ENCODE assay signal across 8 mouse cellular contexts in genomic region chr16:78637015-78637414, GRCm38 (mm10).
DNase-seq lines count a peak whose midpoint lies in the region; ATAC-seq and TF ChIP-seq lines count a peak whose summit lies in the region.

No protein-coding gene starts in this region.

- no peaks in the 10 kb centered on the region for H3K36me3 ChIP-seq in hindbrain, embryonic 11.5 days (ENCODE audit: control insufficient read depth, insufficient read depth, low read length)
- H3K36me3 ChIP-seq in hindbrain, embryonic 13.5 days: no peaks in the 10 kb centered on the region
- no peaks in the 10 kb centered on the region for H3K36me3 ChIP-seq in forebrain, embryonic 13.5 days (ENCODE audit: poor library complexity, severe bottlenecking)
- no peaks in the 10 kb centered on the region for H3K36me3 ChIP-seq in lung, embryonic 16.5 days (ENCODE audit: control insufficient read depth, insufficient read depth, low read length)
- H3K36me3 ChIP-seq in stomach, postnatal 0 days (ENCODE audit: control insufficient read depth, insufficient read depth, low read length): no peaks in the 10 kb centered on the region

- H3K27ac ChIP-seq in hindbrain, embryonic 11.5 days (ENCODE audit: low read depth, low read length): no peak overlapping the region
- no peak overlapping the region for H3K27ac ChIP-seq in hindbrain, embryonic 13.5 days
- H3K27ac ChIP-seq in forebrain, embryonic 13.5 days: no peak overlapping the region
- no peak overlapping the region for H3K27ac ChIP-seq in lung, embryonic 16.5 days (ENCODE audit: low read length)
- H3K27ac ChIP-seq in stomach, postnatal 0 days (replicated peaks): no peak overlapping the region

- no peaks in the 10 kb centered on the region for H3K27me3 ChIP-seq in hindbrain, embryonic 11.5 days (ENCODE audit: control insufficient read depth, insufficient read depth, low read length)
- no peaks in the 10 kb centered on the region for H3K27me3 ChIP-seq in hindbrain, embryonic 13.5 days
- H3K27me3 ChIP-seq in forebrain, embryonic 13.5 days: no peaks in the 10 kb centered on the region
- H3K27me3 ChIP-seq in lung, embryonic 16.5 days (ENCODE audit: control insufficient read depth, insufficient read depth, low read depth, low read length): no peaks in the 10 kb centered on the region
- no peaks in the 10 kb centered on the region for H3K27me3 ChIP-seq in stomach, postnatal 0 days (ENCODE audit: control insufficient read depth, insufficient read depth, low read length)

- H3K9ac ChIP-seq in hindbrain, embryonic 11.5 days (ENCODE audit: low read depth, low read length): no peak overlapping the region
- H3K9ac ChIP-seq in hindbrain, embryonic 13.5 days: no peak overlapping the region
- H3K9ac ChIP-seq in forebrain, embryonic 13.5 days: no peak overlapping the region
- H3K9ac ChIP-seq in lung, embryonic 16.5 days (ENCODE audit: low read length): no peak overlapping the region
- no peak overlapping the region for H3K9ac ChIP-seq in stomach, postnatal 0 days (ENCODE audit: low read length)

- DNase-seq in hindbrain, embryonic 11.5 days (ENCODE audit: low spot score): peak; percentile 60
- DNase-seq in CD4-positive helper T cell, adult 2 months (ENCODE audit: low read depth, low spot score): peak; percentile 35
- DNase-seq in NIH3T3 (ENCODE audit: low read depth): peak; percentile 42
- DNase-seq in stomach, postnatal 0 days (ENCODE audit: low spot score): peak; percentile 51
- DNase-seq in kidney, adult 18-20 months: no peak

- H3K9me3 ChIP-seq in hindbrain, embryonic 11.5 days (ENCODE audit: control insufficient read depth, low read length): no peaks in the 10 kb centered on the region
- no peaks in the 10 kb centered on the region for H3K9me3 ChIP-seq in hindbrain, embryonic 13.5 days
- no peaks in the 10 kb centered on the region for H3K9me3 ChIP-seq in forebrain, embryonic 13.5 days (replicated peaks)
- H3K9me3 ChIP-seq in lung, embryonic 16.5 days (ENCODE audit: control insufficient read depth, low read length): no peaks in the 10 kb centered on the region
- H3K9me3 ChIP-seq in stomach, postnatal 0 days (ENCODE audit: control insufficient read depth, low read length): no peaks in the 10 kb centered on the region

- 48% methylated on average over 5 of the region's 5 CpGs for whole genome bisulfite sequencing in hindbrain, embryonic 11.5 days
- 52% methylated on average over 5 of the region's 5 CpGs for WGBS in hindbrain, embryonic 13.5 days
- 51% methylated on average over 5 of the region's 5 CpGs for WGBS in forebrain, embryonic 13.5 days
- 32% methylated on average over 5 of the region's 5 CpGs for WGBS in lung, embryonic 16.5 days
- 35% methylated on average over 5 of the region's 5 CpGs for WGBS in stomach, postnatal 0 days

- peak; percentile 86 for TF ChIP-seq CTCF in stomach, postnatal 0 days (IDR thresholded peaks at IDR 0.05; ENCODE audit: low read depth)

- H3K4me1 ChIP-seq in hindbrain, embryonic 11.5 days (replicated peaks; ENCODE audit: control insufficient read depth, insufficient read depth, low read length): no peaks in the 10 kb centered on the region
- no peaks in the 10 kb centered on the region for H3K4me1 ChIP-seq in hindbrain, embryonic 13.5 days (replicated peaks)
- H3K4me1 ChIP-seq in forebrain, embryonic 13.5 days: no peaks in the 10 kb centered on the region
- no peaks in the 10 kb centered on the region for H3K4me1 ChIP-seq in lung, embryonic 16.5 days (replicated peaks; ENCODE audit: control insufficient read depth, insufficient read depth, low read length)
- H3K4me1 ChIP-seq in stomach, postnatal 0 days (replicated peaks; ENCODE audit: control insufficient read depth, insufficient read depth): no peaks in the 10 kb centered on the region

- peak; percentile 31; the same call in 1 of the 2 replicates for ATAC-seq in hindbrain, embryonic 11.5 days (ENCODE audit: low FRiP score)
- no peak for ATAC-seq in hindbrain, embryonic 13.5 days (ENCODE audit: low FRiP score)
- peak; percentile 59; the same call in 1 of the 2 replicates for ATAC-seq in forebrain, embryonic 13.5 days
- ATAC-seq in lung, embryonic 16.5 days (ENCODE audit: low read depth): peak; percentile 37; the same call in 1 of the 2 replicates
- no peak for ATAC-seq in stomach, postnatal 0 days (ENCODE audit: low FRiP score, low TSS enrichment)

- no peak overlapping the region for H3K4me2 ChIP-seq in hindbrain, embryonic 11.5 days (replicated peaks; ENCODE audit: low read depth, low read length)
- H3K4me2 ChIP-seq in hindbrain, embryonic 13.5 days: no peak overlapping the region
- no peak overlapping the region for H3K4me2 ChIP-seq in forebrain, embryonic 13.5 days
- no peak overlapping the region for H3K4me2 ChIP-seq in lung, embryonic 16.5 days (ENCODE audit: low read depth, low read length)
- no peak overlapping the region for H3K4me2 ChIP-seq in stomach, postnatal 0 days (replicated peaks; ENCODE audit: low read depth)

- no peak for TF ChIP-seq EP300 in stomach, postnatal 0 days (optimal IDR thresholded peaks at IDR 0.05)

- H3K4me3 ChIP-seq in hindbrain, embryonic 11.5 days (ENCODE audit: low read depth, low read length): no peak overlapping the region
- no peak overlapping the region for H3K4me3 ChIP-seq in hindbrain, embryonic 13.5 days
- no peak overlapping the region for H3K4me3 ChIP-seq in forebrain, embryonic 13.5 days
- no peak overlapping the region for H3K4me3 ChIP-seq in lung, embryonic 16.5 days (ENCODE audit: low read length)
- no peak overlapping the region for H3K4me3 ChIP-seq in stomach, postnatal 0 days (ENCODE audit: low read depth, low read length)

Comparison
In these comparisons a context has a peak if more than half of its experiments do, and no peak if none do; other contexts are left out.
1. ATAC-seq: peak in hindbrain, embryonic 11.5 days (single experiment), forebrain, embryonic 13.5 days (single experiment) and lung, embryonic 16.5 days (single experiment); none in hindbrain, embryonic 13.5 days (single experiment) and stomach, postnatal 0 days (single experiment).